Mouse (Mus musculus) lung, embryonic 15.5 days (tissue): ENCODE measurements around the gene Dgcr2. TPM values are rescaled to one million over a fixed set of nuclear protein-coding genes. Genes with fewer than 3 reads are reported as not detected.
A peak's percentile ranks its signal among the peaks of the same experiment; 100 is the strongest.

Experiments used
- ATAC-seq: fragments of 200-750 bp; cut with Nextera tagmentation; 2 replicates; pipeline ENCODE4 v1.8.0; 2017; ENCODE audit warnings: moderate number of reproducible peaks, borderline replicate concordance; ENCODE audit not compliant: low FRiP score, low TSS enrichment; ENCODE audit errors: extremely low read depth
- H3K27ac ChIP-seq: fragments of 300-500 bp; sonication (generic); 2 replicates; pipeline ENCODE4 v1.5.1; 2015; ENCODE audit warnings: moderate library complexity, mild to moderate bottlenecking, inconsistent platforms
- H3K27me3 ChIP-seq: fragments of 300-500 bp; sonication (generic); 2 replicates; pipeline ENCODE4 v1.6.1; 2015; ENCODE audit warnings: inconsistent platforms
- H3K36me3 ChIP-seq: fragments of 300-500 bp; sonication (generic); 2 replicates; pipeline ENCODE4 v1.6.1; 2015; ENCODE audit warnings: inconsistent platforms
- H3K4me1 ChIP-seq: fragments of 300-500 bp; sonication (generic); 2 replicates; pipeline ENCODE4 v1.6.1; 2015; ENCODE audit warnings: inconsistent platforms
- H3K4me2 ChIP-seq: fragments of 300-500 bp; sonication (generic); 2 replicates; pipeline ENCODE4 v1.6.1; 2015; ENCODE audit warnings: inconsistent platforms, mild to moderate bottlenecking, moderate library complexity
- H3K4me3 ChIP-seq: fragments of 300-500 bp; sonication (generic); 2 replicates; pipeline ENCODE4 v1.5.1; 2015; ENCODE audit warnings: mild to moderate bottlenecking, inconsistent platforms
- H3K9ac ChIP-seq: fragments of 300-500 bp; sonication (generic); 2 replicates; pipeline ENCODE4 v1.6.1; 2015; ENCODE audit warnings: inconsistent platforms
- H3K9me3 ChIP-seq: fragments of 300-500 bp; sonication (generic); 2 replicates; pipeline ENCODE4 v1.6.1; 2016; ENCODE audit warnings: inconsistent platforms
- WGBS: fragments of 180-500 bp; shearing (Covaris S2); methylation state at CpG from one replicate; pipeline ENCODE4 v1.1.7; 2015; 5-methylcytosine and 5-hydroxymethylcytosine counted together
- polyA plus RNA-seq: library from polyadenylated mRNA; unstranded; fragments of >200 nt; fragmentation: Nextera tagmentation; extraction: Ambion mirVana; gene quantifications from 2 replicates; pipeline ENCODE4 v1.2.1, GENCODE M21; 2015

The Dgcr2 gene
- polyA plus RNA-seq, 1 experiment from 2014 or later = 93.9 TPM

GRCm38 (mm10) chr16:17871248-17871647 lies 27.1 kb downstream of the Dgcr2 start:
- H3K27me3 ChIP-seq = no peaks in the 10 kb centered on the region
- peaks cover 29% of the 10 kb centered on the region for H3K36me3 ChIP-seq
- no peak overlapping the region for H3K4me2 ChIP-seq
- no peak overlapping the region for H3K9ac ChIP-seq
- H3K9me3 ChIP-seq = no peaks in the 10 kb centered on the region
- no peak overlapping the region for H3K4me3 ChIP-seq
- no peak for ATAC-seq
- H3K27ac ChIP-seq = no peak overlapping the region
- WGBS = 57% methylated on average over 5 of the region's 5 CpGs
- no peaks in the 10 kb centered on the region for H3K4me1 ChIP-seq

GRCm38 (mm10) chr16:17865770-17866169 lies 32.6 kb downstream of the Dgcr2 start:
- 69% methylated on average over 6 of the region's 6 CpGs for WGBS
- Histone ChIP-seq H3K9me3 (no peaks in the 10 kb centered on the region), H3K4me3 (no peak overlapping the region), H3K9ac (no peak overlapping the region), H3K27ac (no peak overlapping the region), H3K27me3 (no peaks in the 10 kb centered on the region), H3K4me2 (no peak overlapping the region), H3K36me3 (peaks cover 19% of the 10 kb centered on the region), H3K4me1 (no peaks in the 10 kb centered on the region)
- no peak for ATAC-seq

GRCm38 (mm10) chr16:17865293-17865692 lies 33.1 kb downstream of the Dgcr2 start:
- 65% methylated on average over 2 of the region's 2 CpGs for whole genome bisulfite sequencing
- Histone ChIP-seq H3K27ac (no peak overlapping the region), H3K36me3 (peaks cover 16% of the 10 kb centered on the region), H3K9ac (no peak overlapping the region), H3K27me3 (no peaks in the 10 kb centered on the region), H3K4me2 (no peak overlapping the region), H3K9me3 (no peaks in the 10 kb centered on the region), H3K4me3 (no peak overlapping the region), H3K4me1 (no peaks in the 10 kb centered on the region)
- no peak for ATAC-seq

GRCm38 (mm10) chr16:17858592-17858991 lies 39.8 kb downstream of the Dgcr2 start:
- H3K9ac ChIP-seq = no peak overlapping the region
- no peaks in the 10 kb centered on the region for H3K9me3 ChIP-seq
- no peaks in the 10 kb centered on the region for H3K27me3 ChIP-seq
- no peak overlapping the region for H3K4me2 ChIP-seq
- no peak overlapping the region for H3K4me3 ChIP-seq
- no peak overlapping the region for H3K27ac ChIP-seq
- peaks cover 61% of the 10 kb centered on the region for H3K36me3 ChIP-seq
- no peaks in the 10 kb centered on the region for H3K4me1 ChIP-seq
- ATAC-seq = no peak

- peaks cover 71% of the 10 kb centered on the region for H3K36me3 ChIP-seq
- WGBS = 75% methylated on average over 7 of the region's 7 CpGs
- no peak for ATAC-seq
Measured at GRCm38 (mm10) chr16:17857157-17857556, 41.2 kb downstream of the Dgcr2 start.

GRCm38 (mm10) chr16:17853263-17853662 lies 45.1 kb downstream of the Dgcr2 start:
- Histone ChIP-seq H3K36me3 (peaks cover 87% of the 10 kb centered on the region), H3K27ac (no peak overlapping the region), H3K9ac (no peak overlapping the region), H3K9me3 (no peaks in the 10 kb centered on the region), H3K4me3 (no peak overlapping the region), H3K4me2 (no peak overlapping the region), H3K4me1 (no peaks in the 10 kb centered on the region), H3K27me3 (no peaks in the 10 kb centered on the region)
- ATAC-seq = no peak
- WGBS = 83% methylated on average over 2 of the region's 2 CpGs

More at GRCm38 (mm10) chr16:17857157-17857556, 41.2 kb downstream of the Dgcr2 start:
- Histone ChIP-seq H3K4me1 (no peaks in the 10 kb centered on the region), H3K27ac (no peak overlapping the region), H3K4me2 (no peak overlapping the region), H3K27me3 (no peaks in the 10 kb centered on the region), H3K9ac (no peak overlapping the region), H3K9me3 (no peaks in the 10 kb centered on the region), H3K4me3 (no peak overlapping the region)

GRCm38 (mm10) chr16:17851860-17852259 lies 46.5 kb downstream of the Dgcr2 start:
- Histone ChIP-seq H3K27ac (no peak overlapping the region), H3K9ac (no peak overlapping the region), H3K4me3 (no peak overlapping the region), H3K27me3 (no peaks in the 10 kb centered on the region), H3K36me3 (peaks cover 87% of the 10 kb centered on the region), H3K4me2 (no peak overlapping the region), H3K9me3 (no peaks in the 10 kb centered on the region), H3K4me1 (no peaks in the 10 kb centered on the region)
- no peak for ATAC-seq
- 89% methylated on average over 1 of the region's 1 CpGs for WGBS

- Histone ChIP-seq H3K9ac (no peak overlapping the region), H3K27me3 (no peaks in the 10 kb centered on the region), H3K36me3 (peaks cover 87% of the 10 kb centered on the region), H3K27ac (no peak overlapping the region), H3K4me3 (no peak overlapping the region), H3K4me2 (no peak overlapping the region), H3K4me1 (no peaks in the 10 kb centered on the region), H3K9me3 (no peaks in the 10 kb centered on the region)
- 94% methylated on average over 5 of the region's 5 CpGs for WGBS
- ATAC-seq = no peak
Measured at GRCm38 (mm10) chr16:17851331-17851730, 47.0 kb downstream of the Dgcr2 start.

- no peak for ATAC-seq
- H3K36me3 ChIP-seq = peaks cover 88% of the 10 kb centered on the region
- H3K4me3 ChIP-seq = no peak overlapping the region
- H3K4me2 ChIP-seq = no peak overlapping the region
- no peaks in the 10 kb centered on the region for H3K27me3 ChIP-seq
- H3K27ac ChIP-seq = no peak overlapping the region
- H3K4me1 ChIP-seq = no peaks in the 10 kb centered on the region
- 78% methylated on average over 6 of the region's 6 CpGs for WGBS
- H3K9ac ChIP-seq = no peak overlapping the region
- no peaks in the 10 kb centered on the region for H3K9me3 ChIP-seq
Measured at GRCm38 (mm10) chr16:17849486-17849885, 48.9 kb downstream of the Dgcr2 start.

- peaks cover 89% of the 10 kb centered on the region for H3K36me3 ChIP-seq
- 5% methylated on average over 1 of the region's 1 CpGs for WGBS
Measured at GRCm38 (mm10) chr16:17848928-17849327, 49.4 kb downstream of the Dgcr2 start.

GRCm38 (mm10) chr16:17848431-17848830 lies 49.9 kb downstream of the Dgcr2 start:
- no peak overlapping the region for H3K27ac ChIP-seq
- H3K27me3 ChIP-seq = no peaks in the 10 kb centered on the region
- peaks cover 90% of the 10 kb centered on the region for H3K36me3 ChIP-seq
- WGBS = 93% methylated on average over 6 of the region's 6 CpGs
- no peak overlapping the region for H3K9ac ChIP-seq
- H3K4me1 ChIP-seq = no peaks in the 10 kb centered on the region
- no peak for ATAC-seq
- no peak overlapping the region for H3K4me2 ChIP-seq
- no peak overlapping the region for H3K4me3 ChIP-seq
- no peaks in the 10 kb centered on the region for H3K9me3 ChIP-seq

More at GRCm38 (mm10) chr16:17848928-17849327, 49.4 kb downstream of the Dgcr2 start:
- ATAC-seq = peak; percentile 46; the same call in 1 of the 2 replicates
- H3K9ac ChIP-seq = no peak overlapping the region
- H3K4me2 ChIP-seq = no peak overlapping the region
- no peak overlapping the region for H3K27ac ChIP-seq
- no peaks in the 10 kb centered on the region for H3K9me3 ChIP-seq
- no peak overlapping the region for H3K4me3 ChIP-seq
- H3K27me3 ChIP-seq = no peaks in the 10 kb centered on the region
- no peaks in the 10 kb centered on the region for H3K4me1 ChIP-seq

- no peak overlapping the region for H3K4me2 ChIP-seq
- peaks cover 78% of the 10 kb centered on the region for H3K36me3 ChIP-seq
- no peaks in the 10 kb centered on the region for H3K4me1 ChIP-seq
- no peaks in the 10 kb centered on the region for H3K27me3 ChIP-seq
- ATAC-seq = no peak
- H3K9me3 ChIP-seq = no peaks in the 10 kb centered on the region
- H3K4me3 ChIP-seq = no peak overlapping the region
- H3K9ac ChIP-seq = no peak overlapping the region
- H3K27ac ChIP-seq = no peak overlapping the region
- 86% methylated on average over 10 of the region's 10 CpGs for WGBS
Measured at GRCm38 (mm10) chr16:17843701-17844365, 54.5 kb downstream of the Dgcr2 start.

- ATAC-seq = no peak
- Histone ChIP-seq H3K4me1 (no peaks in the 10 kb centered on the region), H3K27ac (no peak overlapping the region), H3K36me3 (peaks cover 64% of the 10 kb centered on the region), H3K9ac (no peak overlapping the region), H3K4me3 (no peak overlapping the region), H3K4me2 (no peak overlapping the region), H3K9me3 (no peaks in the 10 kb centered on the region), H3K27me3 (peaks cover 2% of the 10 kb centered on the region; the same call in 1 of the 2 replicates)
- 96% methylated on average over 7 of the region's 7 CpGs for WGBS
Measured at GRCm38 (mm10) chr16:17842437-17842836, 55.9 kb downstream of the Dgcr2 start.
